Mouse (Mus musculus) heart, postnatal 10 days (tissue): ENCODE data around the gene Bckdha. TPM values are rescaled to one million over a fixed set of nuclear protein-coding genes. Genes with fewer than 3 reads are reported as not detected.
A peak's percentile ranks its signal among the peaks of the same experiment; 100 is the strongest.

Experiments used
- DNase-seq, 2 experiments: peaks; one replicate each; pipeline ENCODE4 v3.0.0; 2021
- intact Hi-C: fragments of 180-260 bp; cut with DNase I; formaldehyde crosslinking; loops from one replicate; pipeline ENCODE4 v1.15.1; 2025
- total RNA-seq, 2 experiments: library from RNA; stranded (reverse); gene quantifications; 2 replicates each; pipeline ENCODE4 v1.2.3; 2021

Bckdha gene
- total RNA-seq, 2 experiments from 2014 or later: 94.3 to 104 TPM

DNA sequence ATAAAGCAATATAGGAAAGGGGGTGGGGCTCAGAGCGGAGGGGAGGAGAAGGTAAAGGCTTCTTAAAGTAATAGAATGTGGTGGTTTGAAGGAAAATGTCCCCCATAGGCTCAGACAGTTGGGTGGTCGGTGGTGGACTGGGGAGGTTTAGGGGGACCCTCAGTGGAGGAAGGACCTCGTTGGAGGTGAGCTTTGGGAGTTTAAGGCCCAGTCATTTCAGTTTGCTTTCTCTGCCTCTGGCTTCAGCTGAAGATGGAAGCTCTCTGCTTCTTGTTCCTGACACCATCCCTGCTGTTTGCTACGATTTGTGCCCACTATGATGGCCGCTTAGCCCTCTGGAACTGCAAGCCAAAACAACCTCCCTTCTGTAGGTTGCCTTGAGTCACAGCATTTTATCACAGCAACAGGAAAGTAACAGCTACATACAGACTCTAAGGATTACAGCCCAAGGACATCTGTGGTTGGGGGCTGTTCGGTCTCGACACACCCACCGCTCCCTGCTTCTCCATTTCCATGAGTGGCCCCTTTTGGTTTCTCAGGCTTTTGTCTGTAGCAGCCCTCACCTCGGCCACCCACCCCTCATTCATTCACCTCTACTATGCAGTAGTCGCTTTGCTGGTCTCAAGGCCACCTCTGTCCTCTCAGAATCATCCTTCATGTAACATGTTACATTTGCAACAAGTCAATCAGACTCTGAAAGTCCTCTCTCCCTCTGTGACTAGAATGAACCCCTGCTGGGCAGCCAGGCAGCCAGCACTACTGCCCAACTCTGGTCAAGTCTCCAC lies 41.2 kb downstream of the Bckdha start:
- DNase-seq: no peak
- intact Hi-C loops: no loop called here

DNA sequence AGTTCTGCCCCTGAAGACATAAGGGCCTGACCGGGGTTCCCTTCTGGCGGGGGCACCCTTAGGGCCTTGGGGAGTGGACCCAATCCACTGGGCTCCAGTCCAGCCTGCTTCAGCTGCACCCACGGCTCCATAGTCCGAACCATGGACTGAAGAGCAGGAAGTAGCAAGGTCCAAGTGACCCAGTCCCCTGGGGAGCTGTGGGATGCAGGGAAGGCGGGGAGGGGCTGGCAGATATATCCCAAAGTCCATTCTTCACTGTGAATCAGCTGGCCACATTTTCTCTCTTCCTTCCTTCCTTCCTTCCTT lies 43.1 kb downstream of the Bckdha start, which contains the start of gene Erich4:
TSS of gene Erich4 (minus strand) at position 187 of the 306 bp plus-strand sequence.
- intact Hi-C loops: no loop called here
- no peak for DNase-seq

DNA sequence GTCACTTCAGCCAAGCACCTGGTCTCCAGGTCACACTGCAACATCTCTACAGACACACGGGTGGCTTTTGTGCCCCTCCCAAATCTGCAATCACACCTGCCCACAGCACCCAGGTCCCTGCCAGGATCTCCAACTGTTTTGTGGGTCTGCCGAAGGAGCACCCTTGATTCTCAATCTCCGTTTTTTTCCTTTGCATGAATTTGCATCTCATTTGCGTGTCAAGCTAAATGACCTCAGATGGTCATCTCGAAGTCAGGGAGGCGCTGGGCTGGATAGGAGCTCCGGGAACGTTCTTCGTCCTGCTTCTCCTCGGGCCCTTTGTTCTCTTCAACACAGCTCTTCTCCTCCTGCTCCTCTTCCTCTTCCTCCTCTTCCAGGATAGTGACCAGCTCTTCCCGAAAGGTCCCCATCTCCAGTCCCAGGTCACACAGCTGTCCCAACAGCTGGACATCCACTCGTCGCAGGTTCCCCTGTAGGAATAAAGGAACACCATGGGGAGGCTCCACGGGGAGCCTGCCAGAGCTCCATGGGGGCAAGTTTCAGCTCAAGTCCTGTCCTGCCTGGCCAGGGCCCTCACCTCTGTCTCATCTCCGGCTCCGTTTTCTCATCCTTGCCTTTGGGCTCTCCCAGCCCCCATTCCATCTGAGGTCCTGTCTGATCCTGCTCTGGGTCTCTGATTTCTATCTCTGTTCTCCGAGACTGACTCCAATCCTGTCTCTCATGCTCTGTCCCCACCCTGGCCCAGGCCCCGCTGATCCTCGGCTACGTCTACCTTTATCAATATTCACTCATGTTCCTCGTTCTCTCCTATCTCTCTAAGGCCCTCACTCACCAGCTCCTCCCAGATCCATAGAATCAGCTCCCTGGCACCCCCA lies 43.7 kb downstream of the Bckdha start:
- intact Hi-C loops: no loop called here
- DNase-seq: no peak

DNA sequence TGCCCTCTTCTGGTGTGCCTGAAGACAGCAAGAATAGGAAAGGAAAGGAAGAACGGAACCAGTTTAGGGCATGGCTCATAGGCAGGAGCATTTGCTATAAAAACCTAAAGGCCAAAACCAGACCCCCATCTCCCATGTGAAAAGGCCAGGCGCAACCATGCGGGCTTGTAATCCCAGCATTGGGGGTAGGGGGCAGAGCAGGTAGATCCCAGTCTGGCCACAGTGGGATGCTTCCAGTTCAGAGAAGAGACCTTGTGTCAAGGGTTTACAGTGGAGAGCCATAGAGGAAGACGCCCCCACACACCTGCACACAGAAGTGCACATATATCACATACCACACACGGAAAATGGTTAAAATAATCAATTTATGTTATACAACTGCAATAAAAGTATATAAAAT lies 44.7 kb downstream of the Bckdha start:
- no peak for DNase-seq
- intact Hi-C loops: no loop called here

DNA sequence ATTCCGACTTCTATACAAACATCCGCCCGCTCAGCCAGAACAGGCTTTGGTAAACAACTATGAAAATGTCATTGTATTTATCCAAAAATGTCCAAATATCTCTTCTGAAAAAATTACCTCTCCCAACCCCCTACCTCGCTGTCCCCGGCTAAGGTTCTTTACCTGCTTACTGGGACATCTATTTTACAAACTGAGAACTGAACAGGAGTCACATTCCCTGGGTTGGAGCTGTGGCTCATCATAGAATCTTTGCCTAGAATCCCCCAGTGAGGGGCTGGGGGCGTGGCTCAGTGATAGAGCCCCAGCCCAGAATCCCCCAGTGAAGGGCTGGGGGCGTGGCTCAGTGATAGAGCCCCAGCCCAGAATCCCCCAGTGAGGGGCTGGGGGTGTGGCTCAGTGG lies 47.3 kb downstream of the Bckdha start:
- no peak for DNase-seq
- intact Hi-C loops: no loop called here

DNA sequence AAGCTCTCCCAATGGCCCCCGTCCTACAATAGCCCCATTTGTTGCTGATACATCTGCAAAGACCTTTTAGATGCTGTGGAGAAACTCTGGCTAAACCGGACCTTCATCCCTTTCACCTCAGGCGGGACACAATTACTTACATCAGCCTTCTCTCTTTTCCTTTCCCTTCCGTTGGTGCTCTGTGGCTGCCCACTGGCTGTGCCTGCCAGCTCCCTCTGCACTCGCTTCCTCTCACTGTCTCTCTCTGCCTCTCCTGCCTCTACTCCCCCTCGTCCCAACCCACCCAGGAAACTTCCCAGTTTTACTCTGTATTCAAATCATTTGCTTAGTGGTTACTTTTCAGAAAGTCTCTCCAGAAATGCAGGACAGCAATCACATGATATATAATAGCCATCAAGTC lies 48.7 kb downstream of the Bckdha start:
- intact Hi-C loops: no loop called here
- no peak for DNase-seq

DNA sequence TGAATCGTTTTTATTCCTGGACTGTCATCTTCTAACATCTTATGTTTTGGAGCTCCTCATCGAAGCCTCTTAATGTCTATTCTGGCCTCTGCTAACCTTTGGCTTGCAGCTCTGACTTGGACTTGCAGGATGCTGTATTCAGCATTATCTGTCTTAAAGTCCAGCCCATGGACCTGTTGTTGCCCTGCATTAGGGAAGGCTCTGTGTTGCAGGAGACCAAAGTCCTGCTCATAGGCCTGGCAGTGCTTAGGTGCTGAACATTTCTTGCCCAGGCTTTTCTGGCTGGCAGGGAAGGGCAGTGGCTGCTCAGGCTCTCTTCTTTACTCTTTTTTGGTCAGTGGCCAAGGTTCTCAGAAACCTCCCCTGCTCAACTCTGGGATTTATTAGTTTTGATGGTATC lies 51.6 kb downstream of the Bckdha start:
- no peak for DNase-seq
- intact Hi-C loops: no loop called here

- intact Hi-C loops: no loop called here
- DNase-seq: no peak
Observed at GRCm38 (mm10) chr7:25606625-25607063, 52.1 kb downstream of the Bckdha start.

- no peak for DNase-seq
- intact Hi-C loops: no loop called here
Observed at GRCm38 (mm10) chr7:25601346-25601745, 57.4 kb downstream of the Bckdha start.

GRCm38 (mm10) chr7:25600666-25601065 lies 58.1 kb downstream of the Bckdha start:
- intact Hi-C loops: no loop called here
- DNase-seq: no peak

DNA sequence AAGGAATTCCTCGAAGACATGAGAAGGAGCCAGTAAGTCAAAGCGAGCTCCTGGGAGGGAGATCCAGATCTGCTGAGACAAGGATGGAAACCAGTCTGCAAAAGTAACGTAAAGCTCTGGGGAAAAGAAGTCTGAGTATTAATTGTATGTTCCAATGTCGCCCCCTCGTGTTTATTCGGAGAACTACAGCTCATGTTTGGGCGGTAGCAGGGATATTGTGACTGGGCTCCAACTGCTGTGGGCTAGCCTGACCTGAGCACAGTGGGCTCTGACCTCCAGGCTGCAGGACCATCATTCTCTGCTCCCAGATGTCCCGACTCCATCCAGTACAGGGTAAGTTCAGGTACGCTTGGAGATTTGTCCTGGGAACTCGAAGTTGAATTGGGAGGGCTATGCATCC lies 59.1 kb downstream of the Bckdha start:
- DNase-seq: peak; percentile 74 to 83
- intact Hi-C loops: loop anchor here (5.0 kb wide), 2 partner anchors 112 to 172 kb away; no protein-coding TSS in a partner anchor

GRCm38 (mm10) chr7:25593859-25594258 lies 64.9 kb downstream of the Bckdha start:
- no peak for DNase-seq
- intact Hi-C loops: no loop called here

- no peak for DNase-seq
- intact Hi-C loops: no loop called here
Observed at GRCm38 (mm10) chr7:25591226-25591625, 67.6 kb downstream of the Bckdha start.

DNA sequence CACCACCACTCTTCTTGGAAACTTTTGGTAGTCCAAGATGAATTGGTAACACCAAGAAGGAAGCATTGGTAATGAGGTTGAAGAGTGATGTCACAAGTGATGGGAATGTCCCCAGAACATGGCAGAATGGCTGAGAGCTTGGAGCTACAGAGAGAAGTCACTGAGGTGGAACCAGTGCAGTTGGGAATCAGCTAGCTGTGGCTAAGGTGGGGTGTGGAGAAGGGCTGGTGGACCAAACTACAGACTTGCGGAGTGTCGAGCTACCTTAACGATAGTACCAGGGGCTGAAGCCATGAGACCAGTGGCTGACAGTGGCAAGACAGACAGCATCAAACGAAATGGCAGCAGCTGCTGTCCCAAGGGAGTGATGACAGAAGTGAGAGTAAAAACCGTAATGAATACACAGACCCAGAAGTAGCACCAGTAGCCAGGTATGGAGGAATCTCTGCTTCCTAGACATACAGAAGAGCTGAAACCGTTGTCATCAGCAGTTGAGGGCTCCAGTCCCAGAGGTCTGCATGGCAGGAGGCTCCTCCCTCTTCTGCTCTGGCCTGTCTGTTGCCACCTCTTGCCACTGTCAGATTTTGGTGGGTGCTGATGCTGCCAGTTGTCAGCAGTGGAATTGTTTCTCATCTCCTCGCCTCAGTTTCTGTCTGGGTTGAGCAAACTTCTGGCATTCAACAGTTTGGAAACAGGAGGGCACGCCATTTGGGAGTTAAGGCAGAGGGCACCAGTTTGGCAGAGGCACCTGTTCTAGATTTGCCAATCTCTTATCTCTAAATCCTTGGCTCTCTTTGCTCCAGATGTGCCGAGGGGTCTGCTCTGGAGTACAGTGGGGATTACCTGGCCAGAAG lies 73.2 kb downstream of the Bckdha start:
- intact Hi-C loops: no loop called here
- no peak for DNase-seq

GRCm38 (mm10) chr7:25584651-25585050 lies 74.1 kb downstream of the Bckdha start:
- no peak for DNase-seq
- intact Hi-C loops: no loop called here

- intact Hi-C loops: no loop called here
- no peak for DNase-seq
Observed at GRCm38 (mm10) chr7:25582301-25582810, 76.4 kb downstream of the Bckdha start.

Other genes starting within 250 kb of the Bckdha start
- not detected for gene Cxcl17, start 246.1 kb downstream of the Bckdha start, total RNA-seq
- 10 to 100 TPM; 15.0 to 15.6 TPM for gene Ceacam1, start 181.4 kb downstream of the Bckdha start, total RNA-seq
- 1 to 10 TPM; 1.7 to 1.9 TPM for gene Ceacam2, start 119.1 kb downstream of the Bckdha start, total RNA-seq
- gene Erich4, start 43.1 kb downstream of the Bckdha start, total RNA-seq: not detected
- gene Dmac2, start 39.6 kb downstream of the Bckdha start, total RNA-seq: 10 to 100 TPM; 52.4 to 52.9 TPM
- gene B3gnt8, start 32.3 kb downstream of the Bckdha start, total RNA-seq: 1 to 10 TPM; 3.1 to 6.0 TPM
- 10 to 100 TPM; 17.9 to 20.6 TPM for gene Exosc5, start 183 bp upstream of the Bckdha start, total RNA-seq
- gene Tmem91, start 16.2 kb upstream of the Bckdha start, total RNA-seq: not detected
- gene B9d2, start 21.8 kb upstream of the Bckdha start, total RNA-seq: 10 to 100 TPM; 12.3 to 14.3 TPM
- 10 to 100 TPM; 43.6 to 45.5 TPM for gene Tgfb1, start 28.0 kb upstream of the Bckdha start, total RNA-seq
- gene Ccdc97, start 60.1 kb upstream of the Bckdha start, total RNA-seq: 10 to 100 TPM; 48.9 to 51.9 TPM
- gene Hnrnpul1, start 95.8 kb upstream of the Bckdha start, total RNA-seq: 100 to 1,000 TPM; 117 to 119 TPM
- gene Axl, start 129.7 kb upstream of the Bckdha start, total RNA-seq: 100 to 1,000 TPM; 113 to 139 TPM
- 1 to 10 TPM; 6.1 to 7.0 TPM for gene Cyp2s1, start 157.9 kb upstream of the Bckdha start, total RNA-seq
- 1 to 10 TPM in 1 of 2 experiments, under 1 TPM in 1; 0.30 to 1.3 TPM for gene Cyp2b10, start 238.6 kb upstream of the Bckdha start, total RNA-seq